Mouse (Mus musculus) lung, embryonic 14.5 days (tissue): Measurements from ENCODE around the gene Nt5c2. TPM values are rescaled to one million over a fixed set of nuclear protein-coding genes. Genes with fewer than 3 reads are reported as not detected.

ENCODE experiments used
- ATAC-seq: fragments of 200-750 bp; cut with Nextera tagmentation; 2 replicates; pipeline ENCODE4 v1.8.0; 2017; ENCODE audit warnings: mild to moderate bottlenecking, moderate TSS enrichment, moderate library complexity; ENCODE audit not compliant: insufficient read depth
- DNase-seq: peaks from one replicate; pipeline ENCODE4 v3.0.0-alpha.2; 2015
- H3K27ac ChIP-seq: fragments of 300-500 bp; sonication (generic); 2 replicates; pipeline ENCODE4 v1.5.1; 2014; ENCODE audit warnings: low read depth, mild to moderate bottlenecking, moderate library complexity
- H3K27me3 ChIP-seq: fragments of 300-500 bp; sonication (generic); 2 replicates; pipeline ENCODE4 v1.6.1; 2014; ENCODE audit warnings: low read length, control low read depth; ENCODE audit not compliant: insufficient read depth
- H3K36me3 ChIP-seq: fragments of 300-500 bp; sonication (generic); 2 replicates; pipeline ENCODE4 v1.6.1; 2014; ENCODE audit warnings: control low read depth; ENCODE audit not compliant: insufficient read depth
- H3K4me1 ChIP-seq: fragments of 300-500 bp; sonication (generic); 2 replicates; pipeline ENCODE4 v1.6.1; 2014; ENCODE audit warnings: antibody characterized with exemption, control low read depth; ENCODE audit not compliant: insufficient read depth
- H3K4me2 ChIP-seq: fragments of 300-500 bp; sonication (generic); 2 replicates; pipeline ENCODE4 v1.6.1; 2014; ENCODE audit warnings: mild to moderate bottlenecking
- H3K4me3 ChIP-seq: fragments of 300-500 bp; sonication (generic); 2 replicates; pipeline ENCODE4 v1.5.1; 2014; ENCODE audit warnings: low read depth, low read length
- H3K9ac ChIP-seq: fragments of 300-500 bp; sonication (generic); 2 replicates; pipeline ENCODE4 v1.6.1; 2014
- H3K9me3 ChIP-seq: fragments of 300-500 bp; sonication (generic); 2 replicates; pipeline ENCODE4 v1.6.1; 2016; ENCODE audit warnings: low read depth, low read length, control low read depth
- CTCF ChIP-seq: IDR thresholded peaks from 2 replicates; pipeline ENCODE4 v1.5.1; 2016; ENCODE audit warnings: antibody characterized with exemption, low read depth
- WGBS: fragments of 180-500 bp; shearing (Covaris S2); extraction: QIAGEN DNeasy Blood & Tissue Kit; methylation state at CpG from one replicate; pipeline ENCODE4 v1.1.7; 2014; 5-methylcytosine and 5-hydroxymethylcytosine counted together
- polyA plus RNA-seq: library from polyadenylated mRNA; unstranded; fragments of >200 nt; fragmentation: Nextera tagmentation; extraction: Ambion mirVana; gene quantifications from 2 replicates; pipeline ENCODE4 v1.2.1, GENCODE M21; 2014

Nt5c2 gene
- polyA plus RNA-seq, 1 experiment from 2014 or later = 81.2 TPM

GRCm38 (mm10) chr19:47031770-47032169 lies 16.8 kb upstream of the Nt5c2 start:
- no peak for DNase-seq
- WGBS = 87% methylated on average over 6 of the region's 6 CpGs
- H3K27ac ChIP-seq = no peak overlapping the region
- peaks cover 27% of the 10 kb centered on the region for H3K36me3 ChIP-seq
- no peak overlapping the region for H3K9ac ChIP-seq
- no peak overlapping the region for H3K4me3 ChIP-seq
- no peak for ATAC-seq
- no peaks in the 10 kb centered on the region for H3K4me1 ChIP-seq
- H3K27me3 ChIP-seq = no peaks in the 10 kb centered on the region
- no peaks in the 10 kb centered on the region for H3K9me3 ChIP-seq
- no peak for TF ChIP-seq CTCF
- no peak overlapping the region for H3K4me2 ChIP-seq

- ATAC-seq (no peak), DNase-seq (no peak)
- no peak for TF ChIP-seq CTCF
- WGBS = 77% methylated on average over 9 of the region's 9 CpGs
- no peak overlapping the region for H3K4me3 ChIP-seq
- H3K4me1 ChIP-seq = peaks cover 4% of the 10 kb centered on the region; the same call in 1 of the 2 replicates
- no peak overlapping the region for H3K27ac ChIP-seq
- H3K9ac ChIP-seq = no peak overlapping the region
- no peak overlapping the region for H3K4me2 ChIP-seq
- no peaks in the 10 kb centered on the region for H3K9me3 ChIP-seq
- no peaks in the 10 kb centered on the region for H3K27me3 ChIP-seq
- peaks cover 10% of the 10 kb centered on the region for H3K36me3 ChIP-seq
These were observed 14.8 kb upstream of the Nt5c2 start for GRCm38 (mm10) chr19:47029796-47030195.

GRCm38 (mm10) chr19:47026513-47026912 lies 11.6 kb upstream of the Nt5c2 start:
- no peaks in the 10 kb centered on the region for H3K27me3 ChIP-seq
- DNase-seq = no peak
- whole genome bisulfite sequencing = 88% methylated on average over 4 of the region's 4 CpGs
- no peak overlapping the region for H3K4me3 ChIP-seq
- H3K9ac ChIP-seq = no peak overlapping the region
- no peak for ATAC-seq
- no peak overlapping the region for H3K27ac ChIP-seq
- H3K4me2 ChIP-seq = no peak overlapping the region
- peaks cover 7% of the 10 kb centered on the region; the same call in 1 of the 2 replicates for H3K4me1 ChIP-seq
- TF ChIP-seq CTCF = no peak
- H3K36me3 ChIP-seq = no peaks in the 10 kb centered on the region
- no peaks in the 10 kb centered on the region for H3K9me3 ChIP-seq

- Histone ChIP-seq H3K36me3 (no peaks in the 10 kb centered on the region), H3K4me3 (no peak overlapping the region), H3K27me3 (no peaks in the 10 kb centered on the region), H3K4me2 (no peak overlapping the region), H3K9ac (no peak overlapping the region), H3K9me3 (no peaks in the 10 kb centered on the region), H3K27ac (no peak overlapping the region), H3K4me1 (peaks cover 7% of the 10 kb centered on the region; the same call in 1 of the 2 replicates)
- DNase-seq = peak; percentile 90
- peak; percentile 86 for ATAC-seq
- 22% methylated on average over 10 of the region's 10 CpGs for WGBS
- no peak for TF ChIP-seq CTCF
These were observed 10.0 kb upstream of the Nt5c2 start for GRCm38 (mm10) chr19:47024954-47025353.

GRCm38 (mm10) chr19:47023546-47023945 lies 8.6 kb upstream of the Nt5c2 start:
- H3K27me3 ChIP-seq = no peaks in the 10 kb centered on the region
- H3K27ac ChIP-seq = no peak overlapping the region
- no peak overlapping the region for H3K4me2 ChIP-seq
- H3K4me3 ChIP-seq = no peak overlapping the region
- no peak for DNase-seq
- no peak for ATAC-seq
- peaks cover 7% of the 10 kb centered on the region; the same call in 1 of the 2 replicates for H3K4me1 ChIP-seq
- H3K9ac ChIP-seq = no peak overlapping the region
- TF ChIP-seq CTCF = no peak
- H3K36me3 ChIP-seq = no peaks in the 10 kb centered on the region
- H3K9me3 ChIP-seq = no peaks in the 10 kb centered on the region
- WGBS = 79% methylated on average over 13 of the region's 13 CpGs

GRCm38 (mm10) chr19:47022709-47023108 lies 7.8 kb upstream of the Nt5c2 start:
- Histone ChIP-seq H3K9me3 (no peaks in the 10 kb centered on the region), H3K9ac (no peak overlapping the region), H3K4me2 (no peak overlapping the region), H3K4me3 (no peak overlapping the region), H3K36me3 (no peaks in the 10 kb centered on the region), H3K4me1 (peaks cover 7% of the 10 kb centered on the region; the same call in 1 of the 2 replicates), H3K27ac (no peak overlapping the region), H3K27me3 (0 out of 2 replicates have a peak, but pooled peaks cover 4% of the 10 kb centered on the region)
- WGBS = 83% methylated on average over 4 of the region's 4 CpGs
- TF ChIP-seq CTCF = no peak
- ATAC-seq (no peak), DNase-seq (no peak)

- Histone ChIP-seq H3K9ac (no peak overlapping the region), H3K27me3 (peaks cover 24% of the 10 kb centered on the region), H3K4me2 (no peak overlapping the region), H3K9me3 (no peaks in the 10 kb centered on the region), H3K4me3 (no peak overlapping the region), H3K4me1 (peaks cover 4% of the 10 kb centered on the region; the same call in 1 of the 2 replicates), H3K27ac (no peak overlapping the region), H3K36me3 (no peaks in the 10 kb centered on the region)
- WGBS = 23% methylated on average over 6 of the region's 6 CpGs
- DNase-seq (no peak), ATAC-seq (no peak)
- TF ChIP-seq CTCF = no peak
These were observed 4.4 kb upstream of the Nt5c2 start for GRCm38 (mm10) chr19:47019326-47019725.

GRCm38 (mm10) chr19:47018330-47018729 lies 3.4 kb upstream of the Nt5c2 start:
- WGBS = 43% methylated on average over 2 of the region's 2 CpGs
- Histone ChIP-seq H3K9me3 (no peaks in the 10 kb centered on the region), H3K4me3 (no peak overlapping the region), H3K4me2 (no peak overlapping the region), H3K27me3 (peaks cover 34% of the 10 kb centered on the region), H3K36me3 (no peaks in the 10 kb centered on the region), H3K9ac (no peak overlapping the region), H3K4me1 (peaks cover 4% of the 10 kb centered on the region; the same call in 1 of the 2 replicates), H3K27ac (no peak overlapping the region)
- ATAC-seq (no peak), DNase-seq (no peak)
- no peak for TF ChIP-seq CTCF
